Mouse (Mus musculus): ENCODE data around the gene Slamf7. TPM values are rescaled to one million over a fixed set of nuclear protein-coding genes. Genes with fewer than 3 reads are reported as not detected.

Gene Slamf7
- polyA plus RNA-seq, 1 experiment from 2014 or later, result 5.7 TPM

GRCm38 (mm10) chr1:171619001-171619400 lies 33.8 kb downstream of the Slamf7 start:
- Histone ChIP-seq H3K4me3 (ENCODE audit: low read depth, low read length) (no peak overlapping the region), H3K4me2 (ENCODE audit: low read depth, low read length) (peak overlapping the region; percentile 45; the same call in 1 of the 2 replicates), H3K36me3 (replicated peaks; ENCODE audit: insufficient read depth, low read length) (no peaks in the 10 kb centered on the region), H3K4me1 (ENCODE audit: insufficient read depth) (no peaks in the 10 kb centered on the region; the same call in 1 of the 2 replicates), H3K9me3 (ENCODE audit: low read length) (no peaks in the 10 kb centered on the region), H3K27ac (ENCODE audit: low read depth) (peak overlapping the region; percentile 35; the same call in 1 of the 2 replicates), H3K27me3 (ENCODE audit: insufficient read depth, low read length) (no peaks in the 10 kb centered on the region), H3K9ac (replicated peaks) (no peak overlapping the region)
- WGBS (ENCODE audit: insufficient replicate concordance), result 35% methylated on average over 8 of the region's 8 CpGs
- TF ChIP-seq CTCF (IDR thresholded peaks at IDR 0.05; ENCODE audit: low read depth) (no peak), EP300 (IDR thresholded peaks at IDR 0.05; ENCODE audit: low read depth) (no peak)
- peak; percentile 70 for ATAC-seq
- peak; percentile 38 for DNase-seq

GRCm38 (mm10) chr1:171616881-171617515 lies 35.8 kb downstream of the Slamf7 start:
- no peak overlapping the region for H3K4me3 ChIP-seq (ENCODE audit: low read depth, low read length)
- no peaks in the 10 kb centered on the region; the same call in 1 of the 2 replicates for H3K4me1 ChIP-seq (ENCODE audit: insufficient read depth)
- TF ChIP-seq EP300 (IDR thresholded peaks at IDR 0.05; ENCODE audit: low read depth), result no peak
- TF ChIP-seq CTCF (IDR thresholded peaks at IDR 0.05; ENCODE audit: low read depth), result no peak
- DNase-seq (no peak), ATAC-seq (no peak)
- H3K27ac ChIP-seq (ENCODE audit: low read depth), result no peak overlapping the region
- WGBS (ENCODE audit: insufficient replicate concordance), result 55% methylated on average over 11 of the region's 11 CpGs
- no peak overlapping the region for H3K4me2 ChIP-seq (ENCODE audit: low read depth, low read length)
- no peaks in the 10 kb centered on the region for H3K9me3 ChIP-seq (ENCODE audit: low read length)
- no peaks in the 10 kb centered on the region for H3K27me3 ChIP-seq (ENCODE audit: insufficient read depth, low read length)
- no peak overlapping the region for H3K9ac ChIP-seq (replicated peaks)
- H3K36me3 ChIP-seq (replicated peaks; ENCODE audit: insufficient read depth, low read length), result no peaks in the 10 kb centered on the region

- Histone ChIP-seq H3K27me3 (ENCODE audit: insufficient read depth, low read length) (no peaks in the 10 kb centered on the region), H3K4me1 (ENCODE audit: insufficient read depth) (no peaks in the 10 kb centered on the region; the same call in 1 of the 2 replicates), H3K9me3 (ENCODE audit: low read length) (no peaks in the 10 kb centered on the region), H3K4me2 (ENCODE audit: low read depth, low read length) (no peak overlapping the region), H3K9ac (replicated peaks) (no peak overlapping the region), H3K27ac (ENCODE audit: low read depth) (no peak overlapping the region), H3K36me3 (replicated peaks; ENCODE audit: insufficient read depth, low read length) (no peaks in the 10 kb centered on the region), H3K4me3 (ENCODE audit: low read depth, low read length) (no peak overlapping the region)
- ATAC-seq (no peak), DNase-seq (no peak)
- WGBS (ENCODE audit: insufficient replicate concordance), result 9% methylated on average over 2 of the region's 2 CpGs
- TF ChIP-seq EP300 (IDR thresholded peaks at IDR 0.05; ENCODE audit: low read depth) (no peak), CTCF (IDR thresholded peaks at IDR 0.05; ENCODE audit: low read depth) (peak; percentile 66)
These were observed 38.9 kb downstream of the Slamf7 start for GRCm38 (mm10) chr1:171613962-171614361.

GRCm38 (mm10) chr1:171610781-171611180 lies 42.1 kb downstream of the Slamf7 start:
- H3K36me3 ChIP-seq (replicated peaks; ENCODE audit: insufficient read depth, low read length), result no peaks in the 10 kb centered on the region
- H3K4me3 ChIP-seq (ENCODE audit: low read depth, low read length), result no peak overlapping the region
- DNase-seq, result peak; percentile 36
- H3K4me2 ChIP-seq (ENCODE audit: low read depth, low read length), result no peak overlapping the region
- no peak overlapping the region for H3K9ac ChIP-seq (replicated peaks)
- peak; percentile 53 for TF ChIP-seq CTCF (IDR thresholded peaks at IDR 0.05; ENCODE audit: low read depth)
- no peak for TF ChIP-seq EP300 (IDR thresholded peaks at IDR 0.05; ENCODE audit: low read depth)
- H3K9me3 ChIP-seq (ENCODE audit: low read length), result no peaks in the 10 kb centered on the region
- no peaks in the 10 kb centered on the region for H3K4me1 ChIP-seq (ENCODE audit: insufficient read depth)
- no peak for ATAC-seq
- WGBS (ENCODE audit: insufficient replicate concordance), result 26% methylated on average over 1 of the region's 1 CpGs
- no peak overlapping the region for H3K27ac ChIP-seq (ENCODE audit: low read depth)
- H3K27me3 ChIP-seq (ENCODE audit: insufficient read depth, low read length), result no peaks in the 10 kb centered on the region

GRCm38 (mm10) chr1:171610026-171610425 lies 42.8 kb downstream of the Slamf7 start:
- no peaks in the 10 kb centered on the region for H3K4me1 ChIP-seq (ENCODE audit: insufficient read depth)
- H3K4me3 ChIP-seq (ENCODE audit: low read depth, low read length), result no peak overlapping the region
- no peaks in the 10 kb centered on the region for H3K36me3 ChIP-seq (replicated peaks; ENCODE audit: insufficient read depth, low read length)
- no peaks in the 10 kb centered on the region for H3K27me3 ChIP-seq (ENCODE audit: insufficient read depth, low read length)
- H3K27ac ChIP-seq (ENCODE audit: low read depth), result no peak overlapping the region
- no peak overlapping the region for H3K9ac ChIP-seq (replicated peaks)
- peak; percentile 47 for DNase-seq
- TF ChIP-seq CTCF (IDR thresholded peaks at IDR 0.05; ENCODE audit: low read depth) (peak; percentile 76), EP300 (IDR thresholded peaks at IDR 0.05; ENCODE audit: low read depth) (no peak)
- WGBS (ENCODE audit: insufficient replicate concordance), result 72% methylated on average over 2 of the region's 2 CpGs
- H3K9me3 ChIP-seq (ENCODE audit: low read length), result no peaks in the 10 kb centered on the region
- ATAC-seq, result no peak
- H3K4me2 ChIP-seq (ENCODE audit: low read depth, low read length), result no peak overlapping the region

GRCm38 (mm10) chr1:171607176-171607575 lies 45.7 kb downstream of the Slamf7 start, which contains the start of gene Ly9:
Gene Ly9 (minus strand): TSS chr1:171607410.
- WGBS (ENCODE audit: insufficient replicate concordance), result 34% methylated on average over 9 of the region's 9 CpGs
- Histone ChIP-seq H3K9me3 (ENCODE audit: low read length) (no peaks in the 10 kb centered on the region), H3K4me3 (ENCODE audit: low read depth, low read length) (peak within 1 kb of the TSS; percentile 31), H3K9ac (replicated peaks) (no peak within 1 kb of the TSS), H3K36me3 (replicated peaks; ENCODE audit: insufficient read depth, low read length) (no peaks in the 10 kb centered on the region), H3K27me3 (ENCODE audit: insufficient read depth, low read length) (no peaks in the 10 kb centered on the region), H3K27ac (ENCODE audit: low read depth) (no peak within 1 kb of the TSS), H3K4me1 (ENCODE audit: insufficient read depth) (no peaks in the 10 kb centered on the region), H3K4me2 (ENCODE audit: low read depth, low read length) (peak within 1 kb of the TSS; percentile 57)
- ATAC-seq, result no peak; the same call in 1 of the 2 replicates
- DNase-seq, result peak; percentile 29
- TF ChIP-seq CTCF (IDR thresholded peaks at IDR 0.05; ENCODE audit: low read depth) (no peak), EP300 (IDR thresholded peaks at IDR 0.05; ENCODE audit: low read depth) (no peak)

Data from liver, postnatal 0 days (tissue).